ENCODE assay signal across 12 mouse cellular contexts in the genomic region with DNA sequence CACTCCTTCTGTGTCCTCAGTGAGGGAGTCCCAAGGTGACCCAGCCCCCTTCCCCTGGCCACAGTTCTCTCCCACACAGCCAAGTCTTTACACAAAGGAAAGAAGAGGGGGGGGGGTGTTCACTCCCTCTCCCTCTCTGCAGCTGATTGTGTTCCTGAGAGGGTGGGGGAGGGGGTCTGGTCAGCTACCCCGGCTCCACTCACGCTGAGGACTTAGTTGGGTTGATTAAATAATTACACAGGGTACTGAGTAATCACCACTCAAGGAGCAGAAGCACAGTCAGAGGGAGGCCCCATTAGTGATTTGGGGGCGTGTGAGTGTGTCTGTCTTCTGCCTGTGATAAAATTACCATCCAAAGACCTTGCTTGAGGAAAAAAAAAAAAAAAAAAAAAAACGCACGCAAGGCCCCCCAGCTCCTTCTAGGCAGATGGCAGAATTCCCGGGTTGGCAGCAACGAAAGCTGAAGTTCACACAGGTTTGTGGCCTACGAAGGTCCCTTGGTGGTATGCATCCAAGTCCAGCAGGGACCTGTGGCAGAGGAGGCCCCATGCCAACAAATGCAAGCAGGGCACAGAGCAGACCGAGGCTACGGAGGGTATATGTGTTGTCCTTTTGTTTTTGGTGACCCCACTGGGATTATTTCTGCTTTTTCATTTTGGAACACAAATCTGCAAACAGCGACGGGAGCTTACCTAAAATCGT. TPM values are rescaled to one million over a fixed set of nuclear protein-coding genes. Genes with fewer than 3 reads are reported as not detected.
A peak's percentile ranks its signal among the peaks of the same experiment; 100 is the strongest.
DNase-seq lines count a peak whose midpoint lies in the region; ATAC-seq and TF ChIP-seq lines count a peak whose summit lies in the region.
"Had no signal": no experiment of that assay in that cellular context is flagged by ENCODE, and none has a peak within 500 bp of the region (broad histone marks: within the 10 kb centered on the region; RNA-seq: fewer than 3 reads in every experiment).

No protein-coding gene starts in this region.

- intact Hi-C loops in left cerebral cortex, postnatal 4 days (cut with DNase I): loop anchor here (5.0 kb wide), 2 partner anchors 1678 to 1723 kb away; no protein-coding TSS in a partner anchor
- intact Hi-C loops in left cerebral cortex, postnatal 14 days (cut with DNase I): loop anchor here (5.0 kb wide), 2 partner anchors 1678 to 1723 kb away; no protein-coding TSS in a partner anchor

- H3K4me2 ChIP-seq in embryonic facial prominence, embryonic 14.5 days (ENCODE audit: low read depth, low read length): no peak overlapping the region
- no peak overlapping the region for H3K4me2 ChIP-seq in forebrain, embryonic 16.5 days (ENCODE audit: low read length)
- H3K4me2 ChIP-seq in midbrain, postnatal 0 days (ENCODE audit: low read depth, low read length, poor library complexity, severe bottlenecking): no peak overlapping the region
- H3K4me2 ChIP-seq: heart, embryonic 12.5 days; kidney, embryonic 15.5 days; liver, embryonic 15.5 days; neural tube, embryonic 12.5 days had no signal

- no peak overlapping the region for H3K9ac ChIP-seq in embryonic facial prominence, embryonic 14.5 days (ENCODE audit: low read depth, low read length)
- no peak overlapping the region for H3K9ac ChIP-seq in forebrain, embryonic 16.5 days (replicated peaks; ENCODE audit: low read depth, low read length)
- H3K9ac ChIP-seq in midbrain, postnatal 0 days (replicated peaks; ENCODE audit: low read length, poor library complexity, severe bottlenecking): no peak overlapping the region
- H3K9ac ChIP-seq: heart, embryonic 12.5 days; kidney, embryonic 15.5 days; liver, embryonic 15.5 days; neural tube, embryonic 12.5 days had no signal

- DNase-seq in left cerebral cortex, postnatal 4 days: peak; percentile 57
- no peak for DNase-seq in left cerebral cortex, postnatal 14 days (ENCODE audit: low spot score in 2 of 2)
- DNase-seq in embryonic facial prominence, embryonic 14.5 days (ENCODE audit: low spot score): peak; percentile 16
- peak; percentile 40 for DNase-seq in midbrain, postnatal 0 days (ENCODE audit: low spot score)
- DNase-seq in frontal cortex, adult 2 months (ENCODE audit: extremely low spot score in 1 of 2, low spot score in 1 of 2): no peak
- no peak for DNase-seq in spleen, postnatal 36 days (ENCODE audit: low spot score in 2 of 2)
- DNase-seq: thymus, postnatal 36 days had no signal

- no peaks in the 10 kb centered on the region for H3K9me3 ChIP-seq in embryonic facial prominence, embryonic 14.5 days (ENCODE audit: control insufficient read depth, low read length)
- H3K9me3 ChIP-seq in forebrain, embryonic 16.5 days (ENCODE audit: control insufficient read depth, low read length): no peaks in the 10 kb centered on the region
- H3K9me3 ChIP-seq in midbrain, postnatal 0 days (ENCODE audit: low read length): no peaks in the 10 kb centered on the region
- H3K9me3 ChIP-seq: heart, embryonic 12.5 days; kidney, embryonic 15.5 days; liver, embryonic 15.5 days; neural tube, embryonic 12.5 days had no signal

- no peaks in the 10 kb centered on the region for H3K36me3 ChIP-seq in embryonic facial prominence, embryonic 14.5 days (ENCODE audit: control insufficient read depth, insufficient read depth, low read length)
- no peaks in the 10 kb centered on the region for H3K36me3 ChIP-seq in forebrain, embryonic 16.5 days (ENCODE audit: control insufficient read depth, insufficient read depth)
- H3K36me3 ChIP-seq in midbrain, postnatal 0 days (ENCODE audit: insufficient read depth, low read length): no peaks in the 10 kb centered on the region
- H3K36me3 ChIP-seq: heart, embryonic 12.5 days; kidney, embryonic 15.5 days; liver, embryonic 15.5 days; neural tube, embryonic 12.5 days had no signal

- WGBS in embryonic facial prominence, embryonic 14.5 days: 36% methylated on average over 13 of the region's 13 CpGs
- WGBS in forebrain, embryonic 16.5 days: 10% methylated on average over 13 of the region's 13 CpGs
- 33% methylated on average over 13 of the region's 13 CpGs for WGBS in midbrain, postnatal 0 days

- H3K27ac ChIP-seq in embryonic facial prominence, embryonic 14.5 days (replicated peaks; ENCODE audit: low read depth, low read length): no peak overlapping the region
- H3K27ac ChIP-seq in forebrain, embryonic 16.5 days (ENCODE audit: low read length): no peak overlapping the region
- no peak overlapping the region for H3K27ac ChIP-seq in midbrain, postnatal 0 days (ENCODE audit: low read depth, low read length)
- H3K27ac ChIP-seq: kidney, embryonic 15.5 days; liver, embryonic 15.5 days; neural tube, embryonic 12.5 days had no signal

- TF ChIP-seq CTCF in midbrain, postnatal 0 days (IDR thresholded peaks at IDR 0.05): no peak

- ATAC-seq in embryonic facial prominence, embryonic 14.5 days (ENCODE audit: low read depth): no peak; the same call in 1 of the 2 replicates
- peak; percentile 68 for ATAC-seq in forebrain, embryonic 16.5 days
- ATAC-seq in midbrain, postnatal 0 days (ENCODE audit: low FRiP score): no peak

- H3K27me3 ChIP-seq in embryonic facial prominence, embryonic 14.5 days (replicated peaks; ENCODE audit: control insufficient read depth, insufficient read depth, low read length): no peaks in the 10 kb centered on the region
- no peaks in the 10 kb centered on the region; the same call in 1 of the 2 replicates for H3K27me3 ChIP-seq in forebrain, embryonic 16.5 days (replicated peaks; ENCODE audit: control insufficient read depth, insufficient read depth, low read length)
- no peaks in the 10 kb centered on the region for H3K27me3 ChIP-seq in midbrain, postnatal 0 days (ENCODE audit: insufficient read depth, low read length)

- no peak overlapping the region for H3K4me3 ChIP-seq in embryonic facial prominence, embryonic 14.5 days (ENCODE audit: low read depth, low read length)
- H3K4me3 ChIP-seq in forebrain, embryonic 16.5 days (replicated peaks; ENCODE audit: low read length): no peak overlapping the region
- no peak overlapping the region for H3K4me3 ChIP-seq in midbrain, postnatal 0 days (ENCODE audit: low read depth, low read length)
- H3K4me3 ChIP-seq: heart, embryonic 12.5 days; kidney, embryonic 15.5 days; liver, embryonic 15.5 days; neural tube, embryonic 12.5 days had no signal

- H3K4me1 ChIP-seq in embryonic facial prominence, embryonic 14.5 days (ENCODE audit: control insufficient read depth, insufficient read depth, low read length): peaks cover 5% of the 10 kb centered on the region; the same call in 1 of the 2 replicates
- H3K4me1 ChIP-seq in forebrain, embryonic 16.5 days (replicated peaks; ENCODE audit: control insufficient read depth, insufficient read depth, low read length): peaks cover 15% of the 10 kb centered on the region
- no peaks in the 10 kb centered on the region for H3K4me1 ChIP-seq in midbrain, postnatal 0 days (ENCODE audit: insufficient read depth, low read length)
- H3K4me1 ChIP-seq: heart, embryonic 12.5 days; liver, embryonic 15.5 days had no signal

RNA-seq across cellular contexts. Expression of a gene that starts 55.3 kb away (rescaled TPM):
- 100 to 1,000 TPM; 105 to 122 TPM for total RNA-seq in left cerebral cortex, postnatal 4 days (2021)
- total RNA-seq in left cerebral cortex, postnatal 14 days (2021): 10 to 100 TPM; 80.7 to 86.8 TPM
- 63.6 and 64.0 TPM in 2 replicates for polyA plus RNA-seq in embryonic facial prominence, embryonic 14.5 days (2014; fragmentation: Nextera tagmentation; extraction: Ambion mirVana)
- polyA plus RNA-seq in forebrain, embryonic 16.5 days (2015; fragmentation: Nextera tagmentation; extraction: Ambion mirVana): 96.9 and 101 TPM in 2 replicates
- total RNA-seq in midbrain, postnatal 0 days (2014; rRNA removed): 31.1 and 51.0 TPM in 2 replicates
- polyA plus RNA-seq in midbrain, postnatal 0 days (2015; fragmentation: Nextera tagmentation; extraction: Ambion mirVana): 43.3 and 52.2 TPM in 2 replicates
- polyA plus RNA-seq in frontal cortex, adult 2 months (2012; rRNA removed): 36.0 and 38.2 TPM in 2 replicates

Comparison
In these comparisons a context has a peak if more than half of its experiments do, and no peak if none do; other contexts are left out.
1. DNase-seq: peak in left cerebral cortex, postnatal 4 days (single experiment), embryonic facial prominence, embryonic 14.5 days (single experiment) and midbrain, postnatal 0 days (single experiment); none in left cerebral cortex, postnatal 14 days (0 of 2), frontal cortex, adult 2 months (0 of 2) and spleen, postnatal 36 days (0 of 2).